8 mouse cellular contexts compared by ENCODE assay signal in genomic region chr7:143153915-143154373, GRCm38 (mm10). TPM values are rescaled to one million over a fixed set of nuclear protein-coding genes. Genes with fewer than 3 reads are reported as not detected.
A peak's percentile ranks its signal among the peaks of the same experiment; 100 is the strongest.
DNase-seq lines count a peak whose midpoint lies in the region; ATAC-seq lines count a peak whose summit lies in the region.

No protein-coding gene starts in this region.

- peak; percentile 88 to 90 for DNase-seq in adrenal gland, adult 18-20 months (ENCODE audit: low spot score in 2 of 2)
- DNase-seq in embryo, embryonic 11 days, result peak; percentile 92
- DNase-seq in gastrocnemius, postnatal 36 days, result peak; percentile 82 to 88
- DNase-seq in intestine, embryonic 14.5 days (ENCODE audit: low spot score), result peak; percentile 97
- DNase-seq in left cerebral cortex, postnatal 14 days (ENCODE audit: low spot score in 2 of 2), result peak; percentile 82 to 88
- DNase-seq in mesoderm, embryonic 11.5 days (ENCODE audit: low read depth, low spot score), result peak; percentile 90
- peak; percentile 81 for DNase-seq in right cerebral cortex, postnatal 25 days
- peak; percentile 79 to 85 for DNase-seq in urinary bladder, postnatal 36 days (ENCODE audit: low spot score in 2 of 2)

- WGBS in intestine, embryonic 14.5 days, result 5% methylated on average over 18 of the region's 18 CpGs

- peak overlapping the region; percentile 84 for H3K27ac ChIP-seq in intestine, embryonic 14.5 days (ENCODE audit: low read depth)

- peak overlapping the region; percentile 39; the same call in 1 of the 2 replicates for H3K9ac ChIP-seq in intestine, embryonic 14.5 days (ENCODE audit: low read length)

- intact Hi-C loops in gastrocnemius, postnatal 36 days (cut with DNase I), result loop anchor here (1.0 kb wide), 1 partner anchor 312 kb away; no protein-coding TSS in a partner anchor
- intact Hi-C loops in left cerebral cortex, postnatal 14 days (cut with DNase I), result loop anchor here (1.0 to 10.0 kb wide), 3 partner anchors 141 to 591 kb away; no protein-coding TSS in a partner anchor

- peak; percentile 88 for ATAC-seq in intestine, embryonic 14.5 days (replicated peaks; ENCODE audit: low FRiP score, low TSS enrichment, low read depth)

- H3K36me3 ChIP-seq in intestine, embryonic 14.5 days (ENCODE audit: control insufficient read depth, insufficient read depth, low read length), result no peaks in the 10 kb centered on the region

- H3K4me2 ChIP-seq in intestine, embryonic 14.5 days (ENCODE audit: low read length), result peak overlapping the region; percentile 48

- H3K4me3 ChIP-seq in intestine, embryonic 14.5 days (ENCODE audit: low read depth, low read length), result no peak overlapping the region; the same call in 1 of the 2 replicates

- peaks cover 17% of the 10 kb centered on the region for H3K4me1 ChIP-seq in intestine, embryonic 14.5 days (replicated peaks; ENCODE audit: control insufficient read depth, insufficient read depth, low read length)

- H3K27me3 ChIP-seq in intestine, embryonic 14.5 days (replicated peaks; ENCODE audit: control insufficient read depth, insufficient read depth, low read length), result no peaks in the 10 kb centered on the region

- no peaks in the 10 kb centered on the region for H3K9me3 ChIP-seq in intestine, embryonic 14.5 days (ENCODE audit: control insufficient read depth, low read length)

RNA-seq across cellular contexts. Expression of gene Kcnq1, which starts 47.8 kb away (rescaled TPM):
- total RNA-seq in adrenal gland, adult 18-20 months (2021), result 1 to 10 TPM; 3.2 to 6.0 TPM
- total RNA-seq in gastrocnemius, postnatal 36 days (2021), result under 1 TPM; 0.31 to 0.69 TPM
- 2.1 and 5.3 TPM in 2 replicates for polyA plus RNA-seq in intestine, embryonic 14.5 days (2014; fragmentation: Nextera tagmentation; extraction: Ambion mirVana)
- 1 to 10 TPM in 1 of 2 experiments, under 1 TPM in 1; 0.91 to 1.7 TPM for total RNA-seq in left cerebral cortex, postnatal 14 days (2021)

RNA-seq across cellular contexts. Expression of gene Trpm5, which starts 59.5 kb away (rescaled TPM):
- under 1 TPM; 0.30 to 0.38 TPM for total RNA-seq in adrenal gland, adult 18-20 months (2021)
- total RNA-seq in gastrocnemius, postnatal 36 days (2021), result not detected
- 14.1 and 17.8 TPM in 2 replicates for polyA plus RNA-seq in intestine, embryonic 14.5 days (2014; fragmentation: Nextera tagmentation; extraction: Ambion mirVana)
- total RNA-seq in left cerebral cortex, postnatal 14 days (2021), result under 1 TPM in 1 of 2 experiments, not detected in 1; 0.19 TPM
